Mouse (Mus musculus) urinary bladder, adult 18-20 months (tissue): ENCODE measurements at regions not wholly inside any gene's neighbourhood (a gene's known extent, or its start where the extent isn't known, plus 50 kb on each side); places are given as distances from the start of the nearest gene placed in this dataset.

Experiments used
- DNase-seq, 2 experiments: peaks; one replicate each; pipeline ENCODE4 v3.0.0; 2022; ENCODE audit warnings: low spot score in 2 of 2, mixed read lengths in 2 of 2

- no peak for DNase-seq
Observed at GRCm38 (mm10) chr3:70215195-70215594, 207.8 kb downstream of the Otol1 start.

GRCm38 (mm10) chr3:70216096-70216495, 208.7 kb downstream of the Otol1 start:
- DNase-seq: no peak

GRCm38 (mm10) chr3:70218757-70219360, 211.4 kb downstream of the Otol1 start:
- no peak for DNase-seq

GRCm38 (mm10) chr3:70223443-70224065, 216.1 kb downstream of the Otol1 start:
- DNase-seq: no peak

- no peak for DNase-seq
Observed at GRCm38 (mm10) chr3:70224846-70225245, 217.4 kb downstream of the Otol1 start.

GRCm38 (mm10) chr3:70227165-70227564, 219.8 kb downstream of the Otol1 start:
- peak; percentile 6 to 31 for DNase-seq

- no peak for DNase-seq
Observed at GRCm38 (mm10) chr3:70248655-70249054, 241.2 kb downstream of the Otol1 start.

- DNase-seq: no peak
Observed at GRCm38 (mm10) chr3:70249922-70250321, 242.5 kb downstream of the Otol1 start.

- no peak for DNase-seq
Observed at GRCm38 (mm10) chr3:70250733-70251132, 243.3 kb downstream of the Otol1 start.

GRCm38 (mm10) chr3:70263318-70263717, 255.9 kb downstream of the Otol1 start:
- no peak for DNase-seq

GRCm38 (mm10) chr3:70288590-70289388, 281.4 kb downstream of the Otol1 start:
- no peak for DNase-seq

- no peak for DNase-seq
Observed at GRCm38 (mm10) chr3:70307556-70307955, 300.1 kb downstream of the Otol1 start.

GRCm38 (mm10) chr3:70308061-70308461, 300.6 kb downstream of the Otol1 start:
- DNase-seq: no peak

GRCm38 (mm10) chr3:70309304-70309703, 301.9 kb downstream of the Otol1 start:
- no peak for DNase-seq

- DNase-seq: no peak
Observed at GRCm38 (mm10) chr3:70311055-70311454, 303.6 kb downstream of the Otol1 start.

GRCm38 (mm10) chr3:70312034-70312433, 304.6 kb downstream of the Otol1 start:
- DNase-seq: no peak

GRCm38 (mm10) chr3:70313119-70313868, 305.9 kb downstream of the Otol1 start:
- DNase-seq: no peak

GRCm38 (mm10) chr3:70314239-70314638, 306.8 kb downstream of the Otol1 start:
- no peak for DNase-seq

GRCm38 (mm10) chr3:70318377-70318776, 311.0 kb downstream of the Otol1 start:
- DNase-seq: no peak

- DNase-seq: no peak
Observed at GRCm38 (mm10) chr3:70319139-70319538, 311.7 kb downstream of the Otol1 start.

- no peak for DNase-seq
Observed at GRCm38 (mm10) chr3:70321161-70321657, 313.8 kb downstream of the Otol1 start.

GRCm38 (mm10) chr3:70324692-70325091, 317.3 kb downstream of the Otol1 start:
- DNase-seq: no peak
